Mouse (Mus musculus): ENCODE results near the gene Pard3.

Pard3 gene

GRCm38 (mm10) chr8:127250746-127251145 lies 187.1 kb downstream of the Pard3 start:
- peak; percentile 23 to 33 for DNase-seq

DNA sequence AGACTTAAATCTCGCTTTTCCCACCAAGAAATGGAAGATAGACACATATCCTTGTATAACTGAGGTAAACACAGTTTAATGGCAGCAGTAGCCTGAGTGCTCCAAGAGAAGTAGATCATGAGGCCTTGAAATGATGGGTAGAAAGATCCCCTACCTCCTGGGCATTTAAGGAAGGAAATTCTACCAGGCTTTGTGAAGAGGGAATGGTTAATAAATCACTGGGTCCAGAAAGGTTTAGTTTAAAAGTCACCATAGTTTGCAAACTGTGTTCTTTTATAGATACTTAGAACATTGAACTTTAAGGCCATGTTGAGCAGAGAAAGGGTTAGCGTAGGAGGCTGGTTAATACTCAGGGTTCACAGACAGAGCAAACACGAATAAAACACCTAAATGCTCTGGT lies 187.8 kb downstream of the Pard3 start:
- DNase-seq = peak in 1 of 2 experiments; percentile 42

DNA sequence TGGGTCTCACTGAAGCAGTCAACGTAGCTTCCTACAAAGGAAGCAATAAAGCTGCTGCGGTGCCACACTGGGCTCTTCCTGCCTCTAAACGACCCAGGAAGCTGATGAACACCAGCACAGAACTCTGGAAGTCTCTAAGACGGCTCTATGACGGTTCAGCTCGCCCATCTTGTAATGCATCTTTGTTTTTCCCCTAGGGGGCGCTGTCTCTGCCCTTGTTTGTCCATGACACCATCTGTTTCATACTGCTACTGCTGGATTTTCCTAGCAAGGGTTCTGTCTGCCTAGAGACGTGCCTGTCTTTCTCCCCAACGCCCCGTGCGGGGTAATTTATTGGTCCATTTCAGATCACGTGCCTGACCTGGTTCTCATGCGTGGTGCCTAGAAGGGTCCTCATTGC lies 188.3 kb downstream of the Pard3 start:
- no peak for DNase-seq

DNA sequence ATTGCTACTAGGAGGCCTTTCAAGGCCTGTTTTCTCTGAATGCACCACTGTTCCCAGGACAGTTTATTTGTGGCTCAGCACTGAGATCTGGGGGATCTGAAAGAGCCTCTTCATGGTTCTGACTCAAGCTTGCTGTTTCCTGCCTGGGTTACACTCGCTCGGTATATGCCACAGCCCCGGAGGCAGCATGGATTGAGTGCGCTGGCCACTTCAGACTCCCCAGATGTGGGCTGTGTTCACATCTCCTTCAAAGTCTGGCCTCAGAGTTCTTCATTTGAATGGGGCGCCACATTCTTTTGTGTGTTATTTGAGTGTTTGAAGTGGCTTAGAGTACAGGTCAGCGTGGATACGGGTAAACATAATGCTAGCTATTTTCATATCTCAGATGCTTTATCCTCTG lies 190.9 kb downstream of the Pard3 start:
- DNase-seq = no peak

DNA sequence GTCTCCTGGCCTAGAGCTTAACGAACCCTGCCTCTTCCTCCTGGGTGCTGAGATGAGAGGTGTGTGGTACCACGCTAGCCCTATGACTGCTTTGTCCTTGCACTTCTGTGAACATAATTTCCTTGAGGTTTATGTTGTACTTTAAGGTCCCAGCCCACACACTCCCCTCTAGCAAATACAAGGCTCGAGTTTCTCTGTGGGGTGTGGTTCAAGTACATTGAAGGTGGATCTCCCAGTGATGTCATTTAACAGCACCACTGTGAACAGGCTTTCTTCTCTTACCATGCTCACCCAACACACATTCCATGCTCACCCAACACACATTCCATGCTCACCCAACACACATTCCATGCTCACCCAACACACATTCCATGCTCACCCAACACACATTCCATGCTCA lies 193.4 kb downstream of the Pard3 start:
- DNase-seq = no peak

GRCm38 (mm10) chr8:127261051-127261450 lies 197.4 kb downstream of the Pard3 start:
- DNase-seq = no peak

DNA sequence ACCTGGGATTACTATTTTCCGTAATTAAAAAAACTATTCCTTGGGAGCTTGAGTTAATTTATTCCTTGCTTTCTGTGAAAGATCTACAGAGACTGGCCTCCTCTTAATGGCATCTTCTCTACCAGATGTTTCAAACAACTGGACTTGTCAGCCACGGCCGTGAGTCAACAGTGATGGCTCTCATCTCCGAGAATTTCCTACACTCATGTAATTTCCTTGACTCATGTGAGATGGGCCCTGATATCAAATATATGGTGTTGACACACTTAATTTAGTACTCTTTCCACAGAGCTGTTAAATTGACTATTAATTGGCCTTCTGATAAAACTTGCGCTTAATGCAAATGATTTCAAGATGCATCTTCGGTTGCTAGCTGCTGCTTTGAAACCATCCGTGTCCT lies 198.3 kb downstream of the Pard3 start:
- no peak for DNase-seq

- DNase-seq = no peak
Measured at GRCm38 (mm10) chr8:127262436-127262835, 198.7 kb downstream of the Pard3 start.

GRCm38 (mm10) chr8:127262926-127263325 lies 199.2 kb downstream of the Pard3 start:
- no peak for DNase-seq

- no peak for DNase-seq
Measured at GRCm38 (mm10) chr8:127263457-127263856, 199.8 kb downstream of the Pard3 start.

GRCm38 (mm10) chr8:127264691-127265470 lies 201.2 kb downstream of the Pard3 start:
- no peak for DNase-seq

- DNase-seq = no peak
Measured at GRCm38 (mm10) chr8:127266777-127267176, 203.1 kb downstream of the Pard3 start.

DNA sequence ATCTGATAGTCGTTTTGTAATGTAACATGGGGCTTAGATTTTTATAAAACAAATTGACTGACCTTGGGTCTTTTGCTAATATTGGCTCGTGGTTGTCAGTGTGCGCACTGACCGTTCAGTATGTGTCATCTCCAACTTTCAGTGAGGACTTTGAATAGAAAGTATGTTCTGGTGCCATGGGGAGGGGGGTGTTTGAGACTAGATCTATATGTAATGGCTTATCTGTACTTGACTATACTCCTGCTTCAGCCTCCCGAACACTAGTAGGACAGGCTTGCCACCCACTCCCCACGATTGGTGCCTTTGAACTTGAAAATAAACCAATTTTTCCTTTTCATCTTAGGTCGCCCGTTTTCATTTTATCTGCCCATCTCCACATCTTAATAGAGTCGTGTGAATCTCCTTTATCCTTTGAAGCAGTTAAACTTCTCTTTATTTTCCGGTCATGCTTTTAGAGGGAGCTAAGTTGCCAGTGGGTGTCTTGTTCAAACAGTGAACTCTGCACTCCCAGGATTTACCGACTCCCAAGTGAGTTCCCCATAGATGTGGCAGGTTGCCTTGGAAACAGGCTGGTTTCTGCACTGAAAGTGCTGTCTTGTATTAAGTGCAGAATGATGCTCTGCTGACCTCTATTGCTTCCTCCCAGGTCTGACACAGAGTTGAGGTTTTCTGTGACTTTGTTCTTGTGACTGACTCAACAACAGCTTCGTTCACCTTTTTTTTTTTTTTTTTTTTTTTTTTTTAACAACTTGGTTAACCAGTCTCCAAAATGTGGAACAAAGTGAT lies 204.7 kb downstream of the Pard3 start:
- peak; percentile 21 to 31 for DNase-seq

DNA sequence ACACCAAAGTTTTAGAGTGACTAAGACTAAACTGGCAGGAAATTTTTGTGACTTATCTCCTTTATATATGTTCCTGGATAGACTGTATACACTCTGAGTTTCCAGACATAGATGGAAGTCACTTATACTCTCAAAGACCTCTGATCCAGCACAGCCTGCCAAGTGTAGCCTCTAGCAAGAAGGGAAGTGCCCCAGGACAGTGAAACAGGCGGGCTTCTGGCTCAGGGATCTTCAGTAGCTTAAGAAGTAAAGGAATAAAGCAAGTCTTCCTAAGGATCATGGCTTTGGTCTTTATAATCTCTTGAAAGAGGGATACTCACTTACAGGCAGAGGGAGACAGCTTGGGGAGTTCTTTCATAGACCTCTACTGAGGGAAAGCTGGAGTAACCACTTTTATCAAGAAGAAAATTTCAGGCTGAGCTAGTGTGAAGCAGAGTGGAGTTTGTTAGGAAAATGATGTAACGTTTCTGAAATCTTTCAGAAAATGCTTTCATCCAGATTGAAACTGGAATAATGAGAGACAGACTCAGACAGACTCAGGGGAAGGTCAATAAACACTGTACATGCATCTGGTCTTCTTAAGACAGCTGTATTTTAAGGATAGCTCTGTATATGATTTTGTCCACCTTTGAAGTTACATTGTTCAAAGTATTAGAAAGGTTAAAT lies 205.5 kb downstream of the Pard3 start:
- DNase-seq = no peak

- peak; percentile 19 to 38 for DNase-seq
Measured at GRCm38 (mm10) chr8:127271186-127271585, 207.5 kb downstream of the Pard3 start.

DNA sequence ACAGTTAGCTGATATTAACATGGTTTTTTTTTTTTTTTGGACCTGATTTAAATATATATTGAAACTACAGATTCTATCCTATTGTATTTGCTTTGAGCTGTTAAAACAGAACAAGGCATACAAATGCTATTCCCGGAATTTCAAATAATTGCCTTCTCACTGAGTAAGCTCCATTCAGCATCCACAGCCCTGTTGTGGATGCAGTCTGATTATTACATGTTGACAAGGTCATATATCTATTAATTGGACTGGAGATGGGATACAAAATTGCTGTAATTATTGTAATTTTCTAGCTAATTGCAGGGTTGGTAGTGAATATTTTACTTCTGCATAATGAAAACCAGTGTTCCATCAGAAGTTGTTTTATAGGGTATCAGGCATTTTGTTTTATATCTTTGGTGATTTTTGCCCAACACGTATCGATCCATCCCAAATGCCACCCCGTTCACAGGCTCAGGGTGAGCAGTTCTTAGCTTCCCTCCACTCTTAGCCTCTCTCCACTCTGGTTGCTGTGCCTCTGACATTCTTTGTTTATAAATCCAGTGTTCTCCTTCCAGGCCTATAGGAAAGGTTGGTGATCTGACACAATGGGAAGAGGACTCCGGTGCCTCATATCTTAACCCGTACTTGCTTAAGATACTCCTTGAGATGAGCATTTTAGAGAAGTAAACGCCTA lies 216.7 kb downstream of the Pard3 start:
- DNase-seq = no peak

- no peak for DNase-seq
Measured at GRCm38 (mm10) chr8:127281035-127281434, 217.3 kb downstream of the Pard3 start.

GRCm38 (mm10) chr8:127284462-127285216 lies 220.9 kb downstream of the Pard3 start:
- DNase-seq = no peak

DNA sequence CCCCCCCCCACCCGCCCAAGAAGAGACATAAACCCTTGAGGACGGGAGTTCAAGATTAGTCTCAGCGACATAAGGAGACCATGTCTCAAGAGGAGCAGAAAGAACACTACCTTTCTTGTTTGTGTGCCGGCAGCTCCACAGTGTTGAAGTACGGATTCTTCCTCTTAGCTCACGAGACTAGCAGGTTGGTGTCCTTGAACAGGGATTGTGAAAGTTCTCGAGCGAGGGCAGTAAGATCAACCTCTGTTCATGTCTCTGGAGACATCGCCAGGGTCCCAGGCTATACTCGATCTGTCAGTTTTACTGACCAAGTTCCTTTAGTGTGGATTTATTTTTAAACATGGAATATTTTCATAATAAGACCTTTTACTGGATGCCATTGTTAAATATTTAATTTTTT lies 224.1 kb downstream of the Pard3 start:
- no peak for DNase-seq

DNA sequence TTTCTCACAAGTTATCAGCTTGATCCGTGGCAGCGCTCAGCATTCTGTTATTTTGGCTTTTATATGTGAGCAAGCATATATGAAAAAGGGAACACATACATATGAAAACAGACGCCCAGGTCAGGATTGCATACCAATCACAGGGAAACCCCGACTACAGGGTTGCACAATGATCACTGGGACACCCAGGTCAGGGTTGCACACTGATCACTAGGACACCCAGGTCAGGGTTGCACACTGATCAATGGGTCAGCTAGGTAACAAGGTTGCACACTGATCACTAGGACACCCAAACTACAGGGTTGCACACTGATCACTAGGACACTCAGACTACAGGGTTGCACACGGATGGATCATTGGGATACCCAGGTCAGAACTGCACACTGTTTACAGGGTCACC lies 228.6 kb downstream of the Pard3 start:
- DNase-seq = no peak

DNA sequence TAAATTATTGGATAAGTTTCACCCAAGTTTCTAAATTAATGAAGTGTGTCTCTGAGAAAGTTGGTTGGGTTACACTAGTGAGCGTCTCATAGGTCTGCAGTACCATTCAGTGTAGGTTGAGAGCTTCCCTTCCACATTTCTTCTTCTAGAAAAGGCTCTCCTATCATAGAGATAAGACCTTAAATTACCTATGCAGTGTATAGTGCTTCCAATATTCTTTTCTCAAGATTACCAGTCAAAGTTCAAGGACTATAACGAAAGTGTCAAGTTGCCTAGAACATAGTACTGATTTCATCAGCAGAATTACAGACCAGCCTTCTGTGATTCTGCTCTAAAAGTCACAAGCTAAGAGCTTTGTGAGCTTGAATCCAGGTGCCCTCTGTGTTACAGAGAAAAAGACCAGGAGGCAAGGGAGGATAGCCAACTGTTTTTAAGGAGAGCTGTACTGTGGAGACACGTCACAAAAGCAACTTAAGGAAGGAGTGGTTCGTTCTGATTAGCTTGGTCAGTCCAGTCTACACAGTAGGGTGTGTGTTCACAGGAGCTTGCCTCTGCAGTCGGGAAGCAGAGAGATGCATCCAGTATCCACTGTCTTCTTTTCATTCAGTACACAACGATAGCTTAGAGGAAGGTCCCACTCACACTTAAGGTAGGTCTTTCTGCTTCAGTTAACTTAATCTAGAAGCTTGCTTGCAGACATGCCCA lies 229.5 kb downstream of the Pard3 start:
- no peak for DNase-seq

GRCm38 (mm10) chr8:127294061-127294460 lies 230.4 kb downstream of the Pard3 start:
- no peak for DNase-seq

Data from kidney, adult 8-10 months (tissue).